Comparison of ENCODE assay signal across 7 mouse cellular contexts in genomic region chr4:154023754-154024601, GRCm38 (mm10). TPM values are rescaled to one million over a fixed set of nuclear protein-coding genes. Genes with fewer than 3 reads are reported as not detected.
DNase-seq lines count a peak whose midpoint lies in the region; ATAC-seq and TF ChIP-seq lines count a peak whose summit lies in the region.

No protein-coding gene starts in this region.

- peak; percentile 38 for ATAC-seq in heart, embryonic 16.5 days (replicated peaks; ENCODE audit: extremely low read depth, insufficient read depth, low FRiP score)
- peak; percentile 88 for ATAC-seq in liver, embryonic 12.5 days

- peaks cover 2% of the 10 kb centered on the region; the same call in 1 of the 2 replicates for H3K27me3 ChIP-seq in heart, embryonic 16.5 days (ENCODE audit: control insufficient read depth, insufficient read depth, low read length)
- H3K27me3 ChIP-seq in liver, embryonic 12.5 days (replicated peaks) = no peaks in the 10 kb centered on the region

- peaks cover 26% of the 10 kb centered on the region for H3K36me3 ChIP-seq in heart, embryonic 16.5 days (ENCODE audit: control insufficient read depth, insufficient read depth)
- H3K36me3 ChIP-seq in liver, embryonic 12.5 days = peaks cover 57% of the 10 kb centered on the region

- DNase-seq in lung, adult 2 months = peak; percentile 13
- no peak for DNase-seq in lung, postnatal 25 days (ENCODE audit: low spot score)
- peak; percentile 78 for DNase-seq in testis, postnatal 14 days (ENCODE audit: low spot score)
- DNase-seq in cerebellum, adult 8-10 months = no peak

- peak overlapping the region; percentile 83 for H3K27ac ChIP-seq in cortical plate, adult 2 months (ENCODE audit: insufficient read depth, low read length)
- H3K27ac ChIP-seq in heart, embryonic 16.5 days (ENCODE audit: low read length) = peak overlapping the region; percentile 79; the same call in 1 of the 2 replicates
- H3K27ac ChIP-seq in liver, embryonic 12.5 days = peak overlapping the region; percentile 98

- no peak for TF ChIP-seq CTCF in lung, adult 2 months (IDR thresholded peaks at IDR 0.05; ENCODE audit: insufficient read depth, low read length)
- no peak for TF ChIP-seq CTCF in cortical plate, adult 2 months (IDR thresholded peaks at IDR 0.05; ENCODE audit: extremely low read depth, insufficient read depth, low read length)

- no peaks in the 10 kb centered on the region for H3K9me3 ChIP-seq in heart, embryonic 16.5 days (replicated peaks; ENCODE audit: control insufficient read depth, low read length)
- H3K9me3 ChIP-seq in liver, embryonic 12.5 days (replicated peaks) = no peaks in the 10 kb centered on the region

- peaks cover 21% of the 10 kb centered on the region; the same call in 1 of the 2 replicates for H3K4me1 ChIP-seq in lung, adult 2 months (ENCODE audit: control insufficient read depth, insufficient read depth, low read length)
- H3K4me1 ChIP-seq in cortical plate, adult 2 months (ENCODE audit: control insufficient read depth, insufficient read depth, low read length) = peaks cover 11% of the 10 kb centered on the region
- H3K4me1 ChIP-seq in heart, embryonic 16.5 days (ENCODE audit: control insufficient read depth, insufficient read depth, low read length) = peaks cover 25% of the 10 kb centered on the region
- peaks cover 77% of the 10 kb centered on the region for H3K4me1 ChIP-seq in liver, embryonic 12.5 days

- 21% methylated on average over 8 of the region's 8 CpGs for WGBS in lung, adult 2 months
- WGBS in heart, embryonic 16.5 days = 5% methylated on average over 8 of the region's 8 CpGs
- 5% methylated on average over 8 of the region's 8 CpGs for WGBS in liver, embryonic 12.5 days (ENCODE audit: insufficient replicate concordance)

- TF ChIP-seq POLR2A in lung, adult 2 months (IDR thresholded peaks at IDR 0.05; ENCODE audit: borderline replicate concordance, extremely low read depth, low read depth, low read length) = no peak
- TF ChIP-seq POLR2A in cortical plate, adult 2 months (IDR thresholded peaks at IDR 0.05; ENCODE audit: extremely low read depth, insufficient read depth, low read length) = no peak

- H3K9ac ChIP-seq in heart, embryonic 16.5 days (ENCODE audit: low read length) = no peak overlapping the region; the same call in 1 of the 2 replicates
- peak overlapping the region; percentile 93 for H3K9ac ChIP-seq in liver, embryonic 12.5 days

- H3K4me2 ChIP-seq in heart, embryonic 16.5 days (ENCODE audit: low read depth, low read length) = peak overlapping the region; percentile 63
- H3K4me2 ChIP-seq in liver, embryonic 12.5 days = peak overlapping the region; percentile 91

- H3K4me3 ChIP-seq in lung, adult 2 months (replicated peaks; ENCODE audit: extremely low read depth, low read depth, low read length) = no peak overlapping the region
- H3K4me3 ChIP-seq in cortical plate, adult 2 months (ENCODE audit: insufficient read depth, low read length) = no peak overlapping the region
- peak overlapping the region; percentile 63; the same call in 1 of the 2 replicates for H3K4me3 ChIP-seq in heart, embryonic 16.5 days (ENCODE audit: low read length)
- H3K4me3 ChIP-seq in liver, embryonic 12.5 days = peak overlapping the region; percentile 86

RNA-seq across cellular contexts. Expression of gene Smim1, which starts 2.1 kb away (rescaled TPM):
- polyA plus RNA-seq in lung, adult 2 months (2012; rRNA removed) = 102 and 121 TPM in 2 replicates
- 21.3 and 23.5 TPM in 2 replicates for polyA plus RNA-seq in cortical plate, adult 2 months (2012; rRNA removed)
- polyA plus RNA-seq in heart, embryonic 16.5 days (2015; fragmentation: Nextera tagmentation; extraction: Ambion mirVana) = 29.3 and 38.1 TPM in 2 replicates
- polyA plus RNA-seq in liver, embryonic 12.5 days (2016; fragmentation: Nextera tagmentation; extraction: Ambion mirVana) = 440 and 457 TPM in 2 replicates

RNA-seq across cellular contexts. Expression of gene Lrrc47, which starts 12.4 kb away (rescaled TPM):
- 55.5 and 57.4 TPM in 2 replicates for polyA plus RNA-seq in lung, adult 2 months (2012; rRNA removed)
- polyA plus RNA-seq in cortical plate, adult 2 months (2012; rRNA removed) = 49.4 and 50.3 TPM in 2 replicates
- polyA plus RNA-seq in heart, embryonic 16.5 days (2015; fragmentation: Nextera tagmentation; extraction: Ambion mirVana) = 14.7 and 15.1 TPM in 2 replicates
- polyA plus RNA-seq in liver, embryonic 12.5 days (2016; fragmentation: Nextera tagmentation; extraction: Ambion mirVana) = 36.0 and 38.6 TPM in 2 replicates

RNA-seq across cellular contexts. Expression of gene Ccdc27, which starts 18.5 kb away (rescaled TPM):
- not detected in 2 replicates for polyA plus RNA-seq in lung, adult 2 months (2012; rRNA removed)
- 0.04 TPM in 1 of 2 replicates, not detected in the other for polyA plus RNA-seq in cortical plate, adult 2 months (2012; rRNA removed)
- not detected in 2 replicates for polyA plus RNA-seq in heart, embryonic 16.5 days (2015; fragmentation: Nextera tagmentation; extraction: Ambion mirVana)
- polyA plus RNA-seq in liver, embryonic 12.5 days (2016; fragmentation: Nextera tagmentation; extraction: Ambion mirVana) = 0.06 and 0.13 TPM in 2 replicates

RNA-seq across cellular contexts. Expression of gene Cep104, which starts 49.0 kb away (rescaled TPM):
- 19.1 and 20.8 TPM in 2 replicates for polyA plus RNA-seq in lung, adult 2 months (2012; rRNA removed)
- 19.8 and 21.9 TPM in 2 replicates for polyA plus RNA-seq in cortical plate, adult 2 months (2012; rRNA removed)
- 14.1 and 17.7 TPM in 2 replicates for polyA plus RNA-seq in heart, embryonic 16.5 days (2015; fragmentation: Nextera tagmentation; extraction: Ambion mirVana)
- polyA plus RNA-seq in liver, embryonic 12.5 days (2016; fragmentation: Nextera tagmentation; extraction: Ambion mirVana) = 11.9 and 12.0 TPM in 2 replicates

RNA-seq across cellular contexts. Expression of gene Dffb, which starts 49.1 kb away (rescaled TPM):
- 11.8 and 14.3 TPM in 2 replicates for polyA plus RNA-seq in lung, adult 2 months (2012; rRNA removed)
- polyA plus RNA-seq in cortical plate, adult 2 months (2012; rRNA removed) = 21.9 and 22.6 TPM in 2 replicates
- 8.5 and 8.6 TPM in 2 replicates for polyA plus RNA-seq in heart, embryonic 16.5 days (2015; fragmentation: Nextera tagmentation; extraction: Ambion mirVana)
- polyA plus RNA-seq in liver, embryonic 12.5 days (2016; fragmentation: Nextera tagmentation; extraction: Ambion mirVana) = 11.6 and 12.4 TPM in 2 replicates

Comparison
In these comparisons a context has a peak if more than half of its experiments do, and no peak if none do; other contexts are left out.
1. DNase-seq: peak in lung, adult 2 months (single experiment) and testis, postnatal 14 days (single experiment); none in lung, postnatal 25 days (single experiment) and cerebellum, adult 8-10 months (single experiment).
2. H3K4me3 ChIP-seq: peak in heart, embryonic 16.5 days (single experiment) and liver, embryonic 12.5 days (single experiment); none in lung, adult 2 months (single experiment) and cortical plate, adult 2 months (single experiment).
3. Peak in every context shown above with its lines, with median percentiles within 50 percentile points of each other: H3K27ac ChIP-seq.